Mouse (Mus musculus) cerebellum, postnatal 4 days (tissue): ENCODE measurements around the gene Itsn2.
"Not testable (repeated sequence)": the region's sequence is repeated elsewhere in the genome, so short reads cannot be mapped to it uniquely, and the experiment has no call there.

Experiments used
- DNase-seq, 2 experiments: peaks; one replicate each; pipeline ENCODE4 v3.0.0; 2022; ENCODE audit warnings: low spot score in 2 of 2, mixed read lengths in 1 of 2

The Itsn2 gene

GRCm38 (mm10) chr12:4708881-4709604 is 116.6 kb downstream of the Itsn2 start:
- peak in 1 of 2 experiments; percentile 55 for DNase-seq

GRCm38 (mm10) chr12:4709926-4710325 is 117.5 kb downstream of the Itsn2 start:
- no peak for DNase-seq

- no peak for DNase-seq
Observed at GRCm38 (mm10) chr12:4713361-4713760, 120.9 kb downstream of the Itsn2 start.

- no peak for DNase-seq
Observed at GRCm38 (mm10) chr12:4715606-4716005, 123.2 kb downstream of the Itsn2 start.

GRCm38 (mm10) chr12:4717417-4717816 is 125.0 kb downstream of the Itsn2 start:
- DNase-seq = no peak

GRCm38 (mm10) chr12:4719066-4719761 is 126.8 kb downstream of the Itsn2 start:
- DNase-seq = no peak

GRCm38 (mm10) chr12:4719762-4720754 is 127.6 kb downstream of the Itsn2 start:
- no peak for DNase-seq

- no peak for DNase-seq
Observed at GRCm38 (mm10) chr12:4729165-4729564, 136.7 kb downstream of the Itsn2 start.

GRCm38 (mm10) chr12:4731629-4732028 is 139.2 kb downstream of the Itsn2 start:
- no peak for DNase-seq

- no peak for DNase-seq
Observed at GRCm38 (mm10) chr12:4732332-4732731, 139.9 kb downstream of the Itsn2 start.

- no peak for DNase-seq
Observed at GRCm38 (mm10) chr12:4738031-4738576, 145.7 kb downstream of the Itsn2 start, which contains the start of gene Fam228a. Gene Fam228a (minus strand): TSS chr12:4738430.

GRCm38 (mm10) chr12:4740823-4741222 is 148.4 kb downstream of the Itsn2 start:
- DNase-seq = no peak

GRCm38 (mm10) chr12:4742183-4742582 is 149.7 kb downstream of the Itsn2 start:
- no peak for DNase-seq

- no peak for DNase-seq
Observed at GRCm38 (mm10) chr12:4744486-4744885, 152.0 kb downstream of the Itsn2 start.

- not testable (repeated sequence) for DNase-seq
Observed at GRCm38 (mm10) chr12:4754451-4754850, 162.0 kb downstream of the Itsn2 start.

- no peak for DNase-seq
Observed at GRCm38 (mm10) chr12:4757060-4757459, 164.6 kb downstream of the Itsn2 start.
